Comparison of ENCODE assay signal across 21 mouse cellular contexts in genomic region chr8:125049826-125050225, GRCm38 (mm10). TPM values are rescaled to one million over a fixed set of nuclear protein-coding genes. Genes with fewer than 3 reads are reported as not detected.
DNase-seq lines count a peak whose midpoint lies in the region; TF ChIP-seq lines count a peak whose summit lies in the region.
"Had no signal": no experiment of that assay in that cellular context is flagged by ENCODE, and none has a peak within 500 bp of the region (broad histone marks: within the 10 kb centered on the region; RNA-seq: fewer than 3 reads in every experiment).

No protein-coding gene starts in this region.

- TF ChIP-seq EP300 in MEL (IDR thresholded peaks at IDR 0.05; ENCODE audit: low read depth in 1 of 2, low read length in 2 of 2): no peak

- no peaks in the 10 kb centered on the region for H3K36me3 ChIP-seq in MEL (ENCODE audit: control insufficient read depth in 1 of 2, insufficient read depth in 2 of 2, low read length in 2 of 2)
- H3K36me3 ChIP-seq: G1E had no signal

- H3K27me3 ChIP-seq in MEL (ENCODE audit: control insufficient read depth in 1 of 2, insufficient read depth in 2 of 2, low read length in 2 of 2): no peaks in the 10 kb centered on the region

- TF ChIP-seq RAD21 in MEL (IDR thresholded peaks at IDR 0.05; ENCODE audit: low read depth, low read length): no peak

- no peaks in the 10 kb centered on the region for H3K9me3 ChIP-seq in MEL (replicated peaks; ENCODE audit: insufficient read depth, low read length)

- intact Hi-C loops in gastrocnemius, adult 2 months (cut with DNase I): no loop called here
- intact Hi-C loops in gastrocnemius, postnatal 36 days (cut with DNase I): no loop called here
- intact Hi-C loops in heart, postnatal 25 days (cut with DNase I): no loop called here

- H3K4me1 ChIP-seq in MEL (ENCODE audit: control insufficient read depth in 1 of 2, insufficient read depth in 2 of 2, low read length in 2 of 2): peaks cover 0 to 6% of the 10 kb centered on the region in 2 experiments; a peak in 1 of 4 replicates

- H3K9ac ChIP-seq in MEL (ENCODE audit: control insufficient read depth, low read depth, low read length, poor library complexity, severe bottlenecking): no peak overlapping the region

- H3K4me3 ChIP-seq in gastrocnemius, adult 2 months: no peak overlapping the region
- no peak overlapping the region for H3K4me3 ChIP-seq in MEL (ENCODE audit: control insufficient read depth in 1 of 2, insufficient read depth in 1 of 2, low read depth in 2 of 2, low read length in 2 of 2)

- no peak for DNase-seq in gastrocnemius, adult 2 months
- no peak for DNase-seq in gastrocnemius, postnatal 36 days
- peak; percentile 75 for DNase-seq in heart, adult 11 months
- DNase-seq in heart, postnatal 25 days (ENCODE audit: low spot score): no peak
- peak; percentile 36 for DNase-seq in MEL (ENCODE audit: low read depth, low spot score)
- DNase-seq in T-cell, adult 2 months (ENCODE audit: low spot score): peak; percentile 4
- DNase-seq in cerebellum, postnatal 36 days: no peak
- DNase-seq in right cerebral cortex, postnatal 25 days: no peak
- DNase-seq: adrenal gland, adult 2 months; adrenal gland, adult 8-10 months; adrenal gland, postnatal 10 days; adrenal gland, postnatal 14 days; adrenal gland, postnatal 25 days; adrenal gland, postnatal 36 days; B cell, adult 2 months; cerebellum, adult 11 months; cerebellum, adult 11-12 months; cerebellum, adult 18-20 months; cerebellum, adult 2 months had no signal

- no peak for TF ChIP-seq POLR2A in MEL (IDR thresholded peaks at IDR 0.05; ENCODE audit: control insufficient read depth in 1 of 2, insufficient read depth in 1 of 2, low read depth in 1 of 2, low read length in 2 of 2, poor library complexity in 1 of 2)

- no peaks in the 10 kb centered on the region for H3K79me2 ChIP-seq in MEL (ENCODE audit: control insufficient read depth, insufficient read depth, low read length, poor library complexity)

- 0 out of 2 replicates have a peak overlapping the region, but pooled peaks have one; percentile 16 for H3K27ac ChIP-seq in gastrocnemius, adult 2 months
- H3K27ac ChIP-seq in MEL (ENCODE audit: control insufficient read depth, low read depth, low read length): no peak overlapping the region

- no peak for TF ChIP-seq CTCF in gastrocnemius, adult 2 months (IDR thresholded peaks at IDR 0.05)
- TF ChIP-seq CTCF in MEL (IDR thresholded peaks at IDR 0.05 in 2 of 3, conservative IDR thresholded peaks at IDR 0.05 in 1 of 3; ENCODE audit: control insufficient read depth in 1 of 3, insufficient read depth in 1 of 3, low read depth in 2 of 3, low read length in 3 of 3, poor library complexity in 1 of 3, severe bottlenecking in 1 of 3): no peak

TF ChIP-seq in MEL, 35 proteins besides CTCF, POLR2A, EP300 and RAD21:
- no peak for TF ChIP-seq ETS1 (IDR thresholded peaks at IDR 0.05; ENCODE audit: low read depth, low read length)
- TF ChIP-seq JUND (IDR thresholded peaks at IDR 0.05; ENCODE audit: low read depth, low read length): no peak
- no peak for TF ChIP-seq KAT2A (conservative IDR thresholded peaks at IDR 0.05; ENCODE audit: low read depth, low read length)
- peak; percentile 88 for TF ChIP-seq TBP (IDR thresholded peaks at IDR 0.05; ENCODE audit: low read depth, low read length)
- TF ChIP-seq MAZ (IDR thresholded peaks at IDR 0.05; ENCODE audit: low read depth, low read length): no peak
TF ChIP-seq in MEL: peak in this region for 1.

RNA-seq across cellular contexts. Expression of gene Disc1, which starts 4.2 kb away (rescaled TPM):
- total RNA-seq in gastrocnemius, adult 2 months (2021): 1 to 10 TPM in 1 of 2 experiments, under 1 TPM in 1; 0.84 to 1.3 TPM
- total RNA-seq in gastrocnemius, postnatal 36 days (2021): under 1 TPM; 0.82 to 0.99 TPM
- total RNA-seq in heart, postnatal 25 days (2021): 1 to 10 TPM; 1.7 to 3.0 TPM
- 1.1 and 2.2 TPM in 2 replicates for total RNA-seq in MEL (2012; rRNA removed)
- under 1 TPM in 1 of 2 experiments, not detected in 1; 0.75 TPM for polyA plus RNA-seq in MEL (2012; ENCODE audit: insufficient read depth in 1 of 2, insufficient read length in 2 of 2, low read depth in 1 of 2, low replicate concordance in 2 of 2, missing spikeins in 1 of 2)
- total RNA-seq: CH12.LX, G1E had no signal
- polyA plus RNA-seq: G1E had no signal

RNA-seq across cellular contexts. Expression of gene Tsnax, which starts 37.0 kb away (rescaled TPM):
- total RNA-seq in gastrocnemius, adult 2 months (2021): 10 to 100 TPM; 74.2 to 82.9 TPM
- 10 to 100 TPM; 62.3 to 68.5 TPM for total RNA-seq in gastrocnemius, postnatal 36 days (2021)
- total RNA-seq in heart, postnatal 25 days (2021): 10 to 100 TPM; 71.0 to 71.6 TPM
- 99.2 and 160 TPM in 2 replicates for total RNA-seq in MEL (2012; rRNA removed)
- 100 to 1,000 TPM in 1 of 2 experiments, not detected in 1; 105 TPM for polyA plus RNA-seq in MEL (2012; ENCODE audit: insufficient read depth in 1 of 2, insufficient read length in 2 of 2, low read depth in 1 of 2, low replicate concordance in 2 of 2, missing spikeins in 1 of 2)

Comparison
In these comparisons a context has a peak if more than half of its experiments do, and no peak if none do; other contexts are left out.
1. DNase-seq: peak in heart, adult 11 months (single experiment), MEL (single experiment) and T-cell, adult 2 months (single experiment); none in gastrocnemius, adult 2 months (single experiment), gastrocnemius, postnatal 36 days (0 of 2), heart, postnatal 25 days (single experiment), cerebellum, postnatal 36 days (0 of 2) and right cerebral cortex, postnatal 25 days (single experiment).